Mouse (Mus musculus) liver, postnatal 0 days (tissue): Measurements from ENCODE around the gene Anp32b. TPM values are rescaled to one million over a fixed set of nuclear protein-coding genes. Genes with fewer than 3 reads are reported as not detected.
A peak's percentile ranks its signal among the peaks of the same experiment; 100 is the strongest.

Source experiments
- ATAC-seq: fragments of 200-750 bp; cut with Nextera tagmentation; 2 replicates; pipeline ENCODE4 v1.8.0; 2017; ENCODE audit warnings: mild to moderate bottlenecking, moderate library complexity
- DNase-seq: peaks from one replicate; pipeline ENCODE4 v3.0.0-alpha.2; 2016
- H3K27ac ChIP-seq: fragments of 300-500 bp; sonication (generic); 2 replicates; pipeline ENCODE4 v1.5.1; 2014; ENCODE audit warnings: antibody characterized with exemption, moderate library complexity, mild to moderate bottlenecking, low read depth
- H3K27me3 ChIP-seq: fragments of 300-500 bp; sonication (generic); 2 replicates; pipeline ENCODE4 v1.6.1; 2014; ENCODE audit warnings: low read length, control low read depth, mixed read lengths; ENCODE audit not compliant: insufficient read depth
- H3K36me3 ChIP-seq: fragments of 300-500 bp; sonication (generic); replicated peaks from 2 replicates; pipeline ENCODE4 v1.6.1; 2014; ENCODE audit warnings: mild to moderate bottlenecking, control low read depth, low read length, moderate library complexity, mixed read lengths; ENCODE audit not compliant: insufficient read depth
- H3K4me1 ChIP-seq: fragments of 300-500 bp; sonication (generic); 2 replicates; pipeline ENCODE4 v1.6.1; 2014; ENCODE audit warnings: antibody characterized with exemption, mild to moderate bottlenecking, control low read depth; ENCODE audit not compliant: insufficient read depth
- H3K4me2 ChIP-seq: fragments of 300-500 bp; sonication (generic); 2 replicates; pipeline ENCODE4 v1.6.1; 2014; ENCODE audit warnings: low read depth, mild to moderate bottlenecking, low read length, moderate library complexity, mixed read lengths
- H3K4me3 ChIP-seq: fragments of 300-500 bp; sonication (generic); 2 replicates; pipeline ENCODE4 v1.5.1; 2014; ENCODE audit warnings: low read depth, low read length
- H3K9ac ChIP-seq: fragments of 300-500 bp; sonication (generic); replicated peaks from 2 replicates; pipeline ENCODE4 v1.6.1; 2014; ENCODE audit warnings: mild to moderate bottlenecking, moderate library complexity
- H3K9me3 ChIP-seq: fragments of 300-500 bp; sonication (generic); 2 replicates; pipeline ENCODE4 v1.6.1; 2016; ENCODE audit warnings: mild to moderate bottlenecking, control low read depth, low read length, mixed read lengths
- CTCF ChIP-seq: sonication (generic); IDR thresholded peaks from 2 replicates; pipeline ENCODE4 v1.5.1; 2016; ENCODE audit warnings: antibody characterized with exemption, low read depth
- EP300 ChIP-seq: IDR thresholded peaks from 2 replicates; pipeline ENCODE4 v1.6.1; 2016; ENCODE audit warnings: antibody characterized with exemption, low read depth, mild to moderate bottlenecking
- WGBS: fragments of 180-500 bp; shearing (Covaris S2); extraction: QIAGEN DNeasy Blood & Tissue Kit; methylation state at CpG from one replicate; pipeline ENCODE4 v1.1.7; 2014; ENCODE audit not compliant: insufficient replicate concordance; 5-methylcytosine and 5-hydroxymethylcytosine counted together
- polyA plus RNA-seq: library from polyadenylated mRNA; unstranded; fragments of >200 nt; fragmentation: Nextera tagmentation; extraction: Ambion mirVana; gene quantifications from 2 replicates; pipeline ENCODE4 v1.2.1, GENCODE M21; 2015

The Anp32b gene
- polyA plus RNA-seq, 1 experiment from 2014 or later = 188 TPM

GRCm38 (mm10) chr4:46456762-46457161 lies 6.1 kb downstream of the Anp32b start:
- Histone ChIP-seq H3K4me2 (peak overlapping the region; percentile 75), H3K27ac (0 out of 2 replicates have a peak overlapping the region, but pooled peaks have one; percentile 9), H3K4me1 (peaks cover 53% of the 10 kb centered on the region), H3K36me3 (peaks cover 49% of the 10 kb centered on the region), H3K9ac (0 out of 2 replicates have a peak overlapping the region, but pooled peaks have one; percentile 27), H3K9me3 (no peaks in the 10 kb centered on the region), H3K27me3 (no peaks in the 10 kb centered on the region), H3K4me3 (no peak overlapping the region)
- WGBS = 63% methylated on average over 4 of the region's 4 CpGs
- TF ChIP-seq EP300 = no peak
- TF ChIP-seq CTCF = no peak
- DNase-seq = no peak
- no peak for ATAC-seq

GRCm38 (mm10) chr4:46457186-46457585 lies 6.5 kb downstream of the Anp32b start:
- no peak for DNase-seq
- Histone ChIP-seq H3K4me2 (peak overlapping the region; percentile 75), H3K4me1 (peaks cover 53% of the 10 kb centered on the region), H3K27ac (0 out of 2 replicates have a peak overlapping the region, but pooled peaks have one; percentile 9), H3K9ac (no peak overlapping the region), H3K36me3 (peaks cover 53% of the 10 kb centered on the region), H3K4me3 (no peak overlapping the region), H3K27me3 (no peaks in the 10 kb centered on the region), H3K9me3 (no peaks in the 10 kb centered on the region)
- 82% methylated on average over 3 of the region's 3 CpGs for WGBS
- ATAC-seq = no peak
- TF ChIP-seq CTCF (no peak), EP300 (no peak)

GRCm38 (mm10) chr4:46458411-46458810 lies 7.7 kb downstream of the Anp32b start:
- Histone ChIP-seq H3K4me2 (no peak overlapping the region), H3K36me3 (peaks cover 66% of the 10 kb centered on the region), H3K9me3 (no peaks in the 10 kb centered on the region), H3K27me3 (no peaks in the 10 kb centered on the region), H3K4me3 (no peak overlapping the region), H3K9ac (no peak overlapping the region), H3K27ac (no peak overlapping the region), H3K4me1 (peaks cover 42% of the 10 kb centered on the region)
- TF ChIP-seq CTCF (peak; percentile 43), EP300 (no peak)
- no peak for DNase-seq
- 89% methylated on average over 2 of the region's 2 CpGs for WGBS
- ATAC-seq = no peak

- ATAC-seq = peak; percentile 65; the same call in 1 of the 2 replicates
- Histone ChIP-seq H3K4me1 (no peaks in the 10 kb centered on the region; the same call in 1 of the 2 replicates), H3K36me3 (peaks cover 95% of the 10 kb centered on the region), H3K27ac (no peak overlapping the region), H3K9me3 (no peaks in the 10 kb centered on the region), H3K4me3 (no peak overlapping the region), H3K4me2 (no peak overlapping the region), H3K9ac (no peak overlapping the region), H3K27me3 (no peaks in the 10 kb centered on the region)
- no peak for TF ChIP-seq EP300
- peak; percentile 73 for TF ChIP-seq CTCF
- WGBS = 78% methylated on average over 7 of the region's 7 CpGs
- DNase-seq = peak; percentile 70
These were observed 12.6 kb downstream of the Anp32b start for GRCm38 (mm10) chr4:46463130-46463830.

- no peak for DNase-seq
- H3K4me3 ChIP-seq = no peak overlapping the region
- no peak overlapping the region for H3K9ac ChIP-seq
- no peak overlapping the region for H3K4me2 ChIP-seq
- 93% methylated on average over 3 of the region's 3 CpGs for WGBS
- H3K9me3 ChIP-seq = no peaks in the 10 kb centered on the region
- H3K36me3 ChIP-seq = peaks cover 99% of the 10 kb centered on the region
- H3K27ac ChIP-seq = no peak overlapping the region
- H3K27me3 ChIP-seq = no peaks in the 10 kb centered on the region
- TF ChIP-seq CTCF (peak; percentile 40), EP300 (no peak)
- no peak for ATAC-seq
- no peaks in the 10 kb centered on the region for H3K4me1 ChIP-seq
These were observed 15.0 kb downstream of the Anp32b start for GRCm38 (mm10) chr4:46465740-46466139.

- no peak overlapping the region for H3K27ac ChIP-seq
- peaks cover 69% of the 10 kb centered on the region for H3K36me3 ChIP-seq
- 91% methylated on average over 5 of the region's 5 CpGs for WGBS
These were observed 24.4 kb downstream of the Anp32b start for GRCm38 (mm10) chr4:46475101-46475500.

More at GRCm38 (mm10) chr4:46475101-46475500, 24.4 kb downstream of the Anp32b start:
- ATAC-seq (no peak), DNase-seq (no peak)
- TF ChIP-seq EP300 (no peak), CTCF (no peak)
- no peaks in the 10 kb centered on the region for H3K27me3 ChIP-seq
- no peak overlapping the region for H3K9ac ChIP-seq
- no peak overlapping the region for H3K4me2 ChIP-seq
- no peaks in the 10 kb centered on the region for H3K4me1 ChIP-seq
- no peaks in the 10 kb centered on the region for H3K9me3 ChIP-seq
- no peak overlapping the region for H3K4me3 ChIP-seq
